Mouse (Mus musculus) left cerebral cortex, postnatal 4 days (tissue): Measurements from ENCODE around the gene Acer1. TPM values are rescaled to one million over a fixed set of nuclear protein-coding genes. Genes with fewer than 3 reads are reported as not detected.

Experiments
- total RNA-seq, 2 experiments: library from RNA; stranded (reverse); gene quantifications; 2 replicates each; pipeline ENCODE4 v1.2.3; 2021

Gene Acer1
- total RNA-seq, 2 experiments from 2014 or later: not detected

Other genes with a start within 250 kb of the Acer1 start
- 1 to 10 TPM; 1.2 to 1.3 TPM for gene Nrtn, start 224.6 kb downstream of the Acer1 start, total RNA-seq
- 10 to 100 TPM; 80.0 to 90.4 TPM for gene Dus3l, start 217.4 kb downstream of the Acer1 start, total RNA-seq
- 1 to 10 TPM; 1.2 TPM for gene Prr22, start 211.9 kb downstream of the Acer1 start, total RNA-seq
- gene Rfx2, start 151.1 kb downstream of the Acer1 start, total RNA-seq: 1 to 10 TPM; 2.4 to 3.4 TPM
- gene Acsbg2, start 107.7 kb downstream of the Acer1 start, total RNA-seq: not detected
- gene 1700061G19Rik, start 106.6 kb downstream of the Acer1 start, total RNA-seq: under 1 TPM; 0.16 to 0.56 TPM
- 100 to 1,000 TPM; 104 to 114 TPM for gene Mllt1, start 46.7 kb downstream of the Acer1 start, total RNA-seq
- gene Clpp, start 8.2 kb upstream of the Acer1 start, total RNA-seq: 10 to 100 TPM; 46.2 to 49.1 TPM
- gene Alkbh7, start 15.2 kb upstream of the Acer1 start, total RNA-seq: 10 to 100 TPM; 28.2 to 32.3 TPM
- not detected for gene Pspn, start 17.9 kb upstream of the Acer1 start, total RNA-seq
- 10 to 100 TPM; 50.8 to 51.0 TPM for gene Gtf2f1, start 29.2 kb upstream of the Acer1 start, total RNA-seq
- not detected for gene Gm17949, start 29.3 kb upstream of the Acer1 start, total RNA-seq
- gene Khsrp, start 49.4 kb upstream of the Acer1 start, total RNA-seq: 100 to 1,000 TPM; 140 to 144 TPM
- gene Slc25a41, start 59.5 kb upstream of the Acer1 start, total RNA-seq: not detected
- under 1 TPM; 0.40 to 0.97 TPM for gene Crb3, start 77.0 kb upstream of the Acer1 start, total RNA-seq
- gene Slc25a23, start 77.7 kb upstream of the Acer1 start, total RNA-seq: 100 to 1,000 TPM; 188 to 219 TPM
- gene Dennd1c, start 96.4 kb upstream of the Acer1 start, total RNA-seq: 1 to 10 TPM; 1.2 to 1.4 TPM
- gene Tubb4a, start 105.7 kb upstream of the Acer1 start, total RNA-seq: 100 to 1,000 TPM; 308 to 337 TPM
- gene Tnfsf9, start 123.2 kb upstream of the Acer1 start, total RNA-seq: 1 to 10 TPM; 1.7 to 2.0 TPM
- not detected for gene Cd70, start 167.7 kb upstream of the Acer1 start, total RNA-seq
- not detected for gene Tnfsf14, start 212.1 kb upstream of the Acer1 start, total RNA-seq
- 1 to 10 TPM in 1 of 2 experiments, under 1 TPM in 1; 0.46 to 1.2 TPM for gene C3, start 246.0 kb upstream of the Acer1 start, total RNA-seq